Mouse (Mus musculus) midbrain, postnatal 0 days (tissue): ENCODE measurements around the gene Nr1d2. TPM values are rescaled to one million over a fixed set of nuclear protein-coding genes. Genes with fewer than 3 reads are reported as not detected.
A peak's percentile ranks its signal among the peaks of the same experiment; 100 is the strongest.

ENCODE experiments used
- ATAC-seq: fragments of 200-750 bp; cut with Nextera tagmentation; 2 replicates; pipeline ENCODE4 v1.8.0; 2017; ENCODE audit warnings: moderate number of reproducible peaks, mild to moderate bottlenecking, moderate TSS enrichment, moderate library complexity; ENCODE audit not compliant: low FRiP score
- DNase-seq: peaks from one replicate; pipeline ENCODE4 v3.0.0-alpha.2; 2015; ENCODE audit warnings: low spot score
- H3K27ac ChIP-seq: fragments of 300-500 bp; sonication (generic); 2 replicates; pipeline ENCODE4 v1.5.1; 2014; ENCODE audit warnings: low read depth, mild to moderate bottlenecking, low read length, mixed read lengths
- H3K27me3 ChIP-seq: fragments of 300-500 bp; sonication (generic); 2 replicates; pipeline ENCODE4 v1.6.1; 2014; ENCODE audit warnings: low read length, control low read depth, mixed read lengths; ENCODE audit not compliant: insufficient read depth
- H3K36me3 ChIP-seq: fragments of 300-500 bp; sonication (generic); 2 replicates; pipeline ENCODE4 v1.6.1; 2014; ENCODE audit warnings: low read length, control low read depth, mixed read lengths; ENCODE audit not compliant: insufficient read depth
- H3K4me1 ChIP-seq: fragments of 300-500 bp; sonication (generic); 2 replicates; pipeline ENCODE4 v1.6.1; 2014; ENCODE audit warnings: mild to moderate bottlenecking, control low read depth, antibody characterized with exemption, low read length, mixed read lengths; ENCODE audit not compliant: insufficient read depth
- H3K4me2 ChIP-seq: fragments of 300-500 bp; sonication (generic); 2 replicates; pipeline ENCODE4 v1.6.1; 2014; ENCODE audit warnings: low read depth, mild to moderate bottlenecking, low read length, mixed read lengths; ENCODE audit not compliant: poor library complexity, severe bottlenecking
- H3K4me3 ChIP-seq: fragments of 300-500 bp; sonication (generic); 2 replicates; pipeline ENCODE4 v1.5.1; 2014; ENCODE audit warnings: low read depth, mild to moderate bottlenecking, low read length, moderate library complexity
- H3K9ac ChIP-seq: fragments of 300-500 bp; sonication (generic); replicated peaks from 2 replicates; pipeline ENCODE4 v1.6.1; 2014; ENCODE audit warnings: mild to moderate bottlenecking, low read length, moderate library complexity, mixed read lengths; ENCODE audit not compliant: poor library complexity, severe bottlenecking
- H3K9me3 ChIP-seq: fragments of 300-500 bp; sonication (generic); 2 replicates; pipeline ENCODE4 v1.6.1; 2016; ENCODE audit warnings: low read length, control low read depth
- CTCF ChIP-seq: IDR thresholded peaks from 2 replicates; pipeline ENCODE4 v1.5.1; 2016; ENCODE audit warnings: antibody characterized with exemption, mild to moderate bottlenecking
- WGBS: fragments of 180-500 bp; shearing (Covaris S2); extraction: QIAGEN DNeasy Blood & Tissue Kit; methylation state at CpG from one replicate; pipeline ENCODE4 v1.1.7; 2014; 5-methylcytosine and 5-hydroxymethylcytosine counted together
- polyA plus RNA-seq: library from polyadenylated mRNA; unstranded; fragments of >200 nt; fragmentation: Nextera tagmentation; extraction: Ambion mirVana; gene quantifications from 2 replicates; pipeline ENCODE4 v1.2.1, GENCODE M21; 2015
- total RNA-seq: library from RNA; depleted of rRNA; stranded (reverse); fragments of >200 nt; gene quantifications from 2 replicates; pipeline ENCODE4 v1.2.3, GENCODE M21; 2014; rRNA removed

Gene Nr1d2
- 19.4 and 20.4 TPM in 2 replicates for total RNA-seq
- polyA plus RNA-seq, result 8.6 and 9.5 TPM in 2 replicates

GRCm38 (mm10) chr14:18238750-18239731, at the start of gene Nr1d2:
Gene Nr1d2, minus strand, starts transcription at chr14:18239127.
- under 1% methylated on average over 50 of the region's 66 CpGs for WGBS

DNA sequence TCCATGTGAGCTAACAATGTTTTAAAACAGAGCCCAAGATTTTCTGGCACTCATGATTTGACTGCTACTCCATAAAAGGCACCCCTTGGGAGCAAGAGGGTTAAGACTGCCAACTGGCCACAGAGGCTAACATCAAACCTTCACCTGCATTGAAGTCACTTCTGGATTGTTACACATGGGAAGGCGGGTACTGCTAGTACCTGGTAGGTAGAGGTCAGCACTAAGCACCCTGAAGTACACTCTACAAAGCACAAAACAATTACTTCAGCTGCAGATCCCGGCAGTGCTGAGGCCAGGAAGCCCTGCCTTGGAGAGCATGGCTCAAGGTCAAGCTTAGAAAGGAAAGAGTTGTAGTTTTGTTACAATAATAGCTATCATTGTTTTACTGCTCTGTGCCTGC, 48.5 kb upstream of the Nr1d2 start:
- ATAC-seq (no peak), DNase-seq (no peak)
- no peaks in the 10 kb centered on the region for H3K27me3 ChIP-seq
- no peak overlapping the region for H3K4me3 ChIP-seq
- H3K4me2 ChIP-seq, result no peak overlapping the region
- TF ChIP-seq CTCF, result no peak
- WGBS, result 81% methylated on average over 2 of the region's 2 CpGs
- H3K9ac ChIP-seq, result no peak overlapping the region
- H3K9me3 ChIP-seq, result no peaks in the 10 kb centered on the region
- H3K4me1 ChIP-seq, result no peaks in the 10 kb centered on the region
- H3K27ac ChIP-seq, result no peak overlapping the region
- no peaks in the 10 kb centered on the region for H3K36me3 ChIP-seq

More at GRCm38 (mm10) chr14:18238750-18239731, at the start of gene Nr1d2:
- no peaks in the 10 kb centered on the region for H3K27me3 ChIP-seq
- H3K4me3 ChIP-seq, result peak within 1 kb of the TSS; percentile 84
- H3K9ac ChIP-seq, result peak within 1 kb of the TSS; percentile 83
- peak within 1 kb of the TSS; percentile 77 for H3K4me2 ChIP-seq
- peak within 1 kb of the TSS; percentile 85 for H3K27ac ChIP-seq
- H3K9me3 ChIP-seq, result no peaks in the 10 kb centered on the region
- ATAC-seq, result peak; percentile 92
- H3K36me3 ChIP-seq, result no peaks in the 10 kb centered on the region
- TF ChIP-seq CTCF, result peak; percentile 47
- peak; percentile 98 for DNase-seq
- no peaks in the 10 kb centered on the region for H3K4me1 ChIP-seq

DNA sequence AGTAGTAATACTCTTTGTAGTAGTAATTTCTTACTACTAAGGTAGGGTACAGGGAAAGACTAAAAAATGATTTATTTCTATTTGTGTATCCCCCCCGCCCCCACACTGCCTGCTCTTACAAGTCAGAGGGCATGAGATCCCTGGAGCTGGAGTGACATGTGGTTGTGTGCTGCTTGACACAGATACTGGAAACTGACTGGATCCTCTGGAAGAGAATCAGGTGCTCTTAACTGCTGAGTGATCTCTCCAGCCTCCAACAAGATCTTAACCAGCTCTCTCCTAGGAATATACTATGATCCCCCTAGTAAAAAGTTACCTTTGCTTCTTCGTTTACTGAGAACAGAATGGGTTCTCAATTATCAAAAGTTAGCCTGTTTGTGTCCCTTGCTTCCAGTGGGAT, 47.5 kb upstream of the Nr1d2 start:
- Histone ChIP-seq H3K9ac (no peak overlapping the region), H3K9me3 (no peaks in the 10 kb centered on the region), H3K36me3 (no peaks in the 10 kb centered on the region), H3K27me3 (no peaks in the 10 kb centered on the region), H3K27ac (no peak overlapping the region), H3K4me1 (no peaks in the 10 kb centered on the region), H3K4me2 (no peak overlapping the region), H3K4me3 (no peak overlapping the region)
- DNase-seq, result no peak
- no peak for ATAC-seq
- WGBS, result 97% methylated on average over 2 of the region's 2 CpGs
- TF ChIP-seq CTCF, result no peak

DNA sequence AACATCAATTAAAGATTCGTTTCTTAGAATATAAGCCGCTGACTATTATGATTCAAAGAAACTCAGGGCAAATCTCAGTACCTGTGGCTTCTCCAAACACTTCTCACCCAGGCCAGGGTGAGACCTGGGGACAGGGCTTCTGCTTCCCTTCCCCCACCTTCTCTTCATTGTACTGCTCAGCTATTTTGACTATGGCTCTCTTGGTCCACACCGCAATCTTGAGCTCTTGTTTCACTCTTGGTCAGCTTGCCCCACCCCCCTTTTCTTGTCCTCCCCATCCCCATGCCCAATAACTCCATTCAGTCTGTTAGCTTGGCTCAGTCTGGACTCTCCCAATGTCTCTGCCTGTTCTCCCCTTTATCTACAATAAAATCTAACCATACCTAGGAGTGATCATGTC, 46.5 kb upstream of the Nr1d2 start:
- 98% methylated on average over 3 of the region's 3 CpGs for WGBS
- DNase-seq (no peak), ATAC-seq (no peak)
- no peak for TF ChIP-seq CTCF
- Histone ChIP-seq H3K9me3 (no peaks in the 10 kb centered on the region), H3K9ac (no peak overlapping the region), H3K27ac (no peak overlapping the region), H3K27me3 (no peaks in the 10 kb centered on the region), H3K4me3 (no peak overlapping the region), H3K36me3 (no peaks in the 10 kb centered on the region), H3K4me1 (no peaks in the 10 kb centered on the region), H3K4me2 (no peak overlapping the region)

DNA sequence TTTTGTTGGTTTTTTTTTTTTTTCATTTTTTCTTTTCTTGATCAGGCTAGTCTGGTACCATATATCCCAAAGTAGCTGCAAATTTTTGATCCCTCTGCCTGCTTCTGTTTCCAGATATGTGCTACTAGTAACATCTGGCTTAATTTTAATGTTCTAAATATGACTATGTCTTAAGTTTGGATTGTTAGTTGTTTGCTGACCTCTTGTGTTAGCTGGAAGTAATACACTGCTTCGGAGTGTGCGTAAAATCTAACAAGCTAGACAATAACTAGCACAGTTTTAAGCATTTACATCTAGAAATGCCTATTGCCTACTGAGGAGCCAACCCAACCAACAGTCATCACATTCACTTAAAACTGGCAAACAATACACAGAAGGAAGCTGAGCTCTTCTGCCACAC, 45.7 kb upstream of the Nr1d2 start:
- TF ChIP-seq CTCF, result peak; percentile 72
- H3K27ac ChIP-seq, result no peak overlapping the region
- no peak overlapping the region for H3K4me2 ChIP-seq
- ATAC-seq, result no peak
- no peaks in the 10 kb centered on the region for H3K9me3 ChIP-seq
- H3K27me3 ChIP-seq, result no peaks in the 10 kb centered on the region
- H3K4me3 ChIP-seq, result no peak overlapping the region
- no peak overlapping the region for H3K9ac ChIP-seq
- peak; percentile 46 for DNase-seq
- H3K36me3 ChIP-seq, result no peaks in the 10 kb centered on the region
- WGBS, result 74% methylated on average over 2 of the region's 2 CpGs
- no peaks in the 10 kb centered on the region for H3K4me1 ChIP-seq

DNA sequence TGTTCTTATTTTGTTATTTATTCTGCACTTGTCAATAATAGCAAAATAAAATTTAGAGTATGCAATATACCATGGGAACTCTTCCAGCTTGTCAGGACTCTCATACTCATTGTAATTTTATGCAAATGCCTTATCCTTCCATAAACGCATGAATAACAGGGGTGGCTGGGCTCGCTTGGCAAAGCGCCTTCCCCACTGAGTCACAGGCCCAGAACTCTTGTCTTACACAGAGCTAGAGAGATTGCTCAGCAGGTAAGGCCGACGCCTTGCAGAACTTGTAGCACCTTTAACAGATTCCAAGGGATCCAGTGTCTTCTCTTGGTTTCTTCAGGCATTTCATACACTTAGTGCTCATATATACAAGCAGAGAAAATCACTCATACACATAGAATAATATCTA, 41.4 kb upstream of the Nr1d2 start:
- no peak for ATAC-seq

More for the DNA sequence above, 41.4 kb upstream of the Nr1d2 start:
- Histone ChIP-seq H3K27ac (no peak overlapping the region), H3K4me1 (no peaks in the 10 kb centered on the region), H3K9me3 (no peaks in the 10 kb centered on the region), H3K27me3 (no peaks in the 10 kb centered on the region), H3K4me2 (no peak overlapping the region), H3K4me3 (no peak overlapping the region), H3K9ac (no peak overlapping the region), H3K36me3 (peaks cover 13% of the 10 kb centered on the region; the same call in 1 of the 2 replicates)
- WGBS, result 80% methylated on average over 5 of the region's 5 CpGs
- TF ChIP-seq CTCF, result no peak
- no peak for DNase-seq
